Mouse (Mus musculus) urinary bladder, postnatal 14 days (tissue): ENCODE data around the gene Fam198a.

Source experiments
- DNase-seq: peaks from one replicate; pipeline ENCODE4 v3.0.0; 2021; ENCODE audit warnings: low spot score

Fam198a gene

GRCm38 (mm10) chr9:121950418-121951113 is at the start of gene Fam198a:
Gene Fam198a, plus strand, starts transcription at chr9:121950988.
- DNase-seq, result peak; percentile 78

DNA sequence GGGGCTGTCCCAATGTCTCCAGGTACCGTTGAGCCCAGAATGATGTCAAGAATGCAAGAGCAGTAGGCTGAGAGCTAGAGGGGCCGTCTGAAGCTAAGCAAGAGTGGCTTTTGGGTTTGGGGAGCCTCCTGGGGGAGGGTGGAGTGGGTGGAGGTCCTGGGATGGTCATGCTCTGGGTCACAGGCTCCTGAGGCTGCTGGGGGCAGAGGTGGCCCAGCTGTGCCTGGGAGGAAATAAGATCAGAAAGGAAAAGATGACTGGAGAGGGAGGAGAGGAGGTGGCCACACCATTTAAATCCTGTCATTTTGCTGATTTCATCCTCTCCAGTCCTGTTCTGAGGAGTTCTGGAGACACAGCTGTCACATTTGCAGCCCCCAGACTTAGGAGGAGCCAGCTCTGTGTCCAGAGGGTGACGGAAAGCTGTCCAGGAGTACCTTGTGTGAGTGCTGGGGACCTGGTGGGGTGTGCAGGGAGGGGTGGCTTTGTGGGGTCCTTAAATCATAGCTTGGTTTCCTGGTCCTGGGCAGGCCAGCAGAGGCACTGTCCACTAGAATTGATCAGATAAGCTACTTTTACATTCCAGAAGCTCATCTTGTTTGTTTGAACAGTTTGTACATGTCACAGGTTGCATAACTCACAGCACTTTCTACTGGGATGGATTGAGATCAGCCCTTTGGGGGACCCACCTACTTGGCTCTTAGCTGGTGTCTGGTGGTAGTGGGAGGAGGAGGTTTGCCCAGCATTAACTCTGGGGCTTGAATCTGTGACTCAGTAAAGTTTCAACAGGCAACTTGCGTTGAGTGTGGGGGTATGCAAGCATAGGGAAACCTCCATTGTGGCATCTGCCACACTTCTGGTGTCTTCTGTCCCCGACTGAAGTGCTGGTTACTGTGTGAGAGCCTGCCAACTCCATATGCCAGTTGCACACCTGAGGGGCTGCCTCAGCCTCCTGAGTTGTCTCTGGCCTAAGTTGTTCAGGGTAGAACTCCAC is 48.8 kb upstream of the Fam198a start:
- DNase-seq, result no peak

DNA sequence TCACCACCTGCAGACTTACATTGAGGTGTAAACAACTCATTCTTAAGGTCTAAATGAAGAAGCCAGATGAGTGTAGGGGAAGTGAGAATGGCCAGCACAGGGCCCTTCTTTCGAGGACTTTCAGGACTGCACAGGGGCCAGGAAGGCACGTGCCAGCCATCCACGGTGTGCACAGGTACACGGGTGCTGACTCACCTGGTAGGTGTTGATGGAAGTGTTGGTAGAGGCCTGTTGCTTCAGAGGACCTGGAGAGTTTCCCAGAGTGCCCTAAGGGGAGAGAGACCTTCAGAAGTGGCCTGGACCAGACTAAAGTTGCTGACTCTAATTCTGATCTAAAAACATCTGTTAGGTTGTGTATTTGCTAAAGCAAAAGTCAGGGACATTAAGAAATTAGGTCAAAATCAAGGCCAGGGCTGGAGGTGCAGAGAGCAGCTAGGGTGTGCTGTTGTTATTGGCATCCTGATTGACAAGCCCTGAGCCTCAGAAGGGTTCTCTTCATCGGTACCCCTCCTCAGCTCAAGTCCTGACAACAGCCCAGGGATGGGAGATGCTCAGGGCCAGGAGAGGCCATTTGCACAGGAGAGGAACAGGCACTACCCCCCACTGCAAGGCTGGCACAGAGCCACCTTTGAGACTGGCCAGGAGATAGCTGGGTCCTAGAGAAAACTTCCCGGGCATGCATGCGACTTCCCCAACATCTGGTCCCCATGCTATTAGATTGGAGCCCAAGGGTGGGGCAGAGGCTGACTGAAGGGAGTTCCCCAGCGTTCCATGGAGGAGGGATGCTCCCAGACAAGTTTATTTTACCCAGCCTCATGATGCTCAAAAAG is 47.1 kb upstream of the Fam198a start:
- DNase-seq, result no peak

- DNase-seq, result no peak
Observed at GRCm38 (mm10) chr9:121904319-121904718, 46.5 kb upstream of the Fam198a start.

GRCm38 (mm10) chr9:121904946-121905345 is 45.8 kb upstream of the Fam198a start:
- no peak for DNase-seq

- no peak for DNase-seq
Observed at GRCm38 (mm10) chr9:121905556-121906185, 45.1 kb upstream of the Fam198a start.

DNA sequence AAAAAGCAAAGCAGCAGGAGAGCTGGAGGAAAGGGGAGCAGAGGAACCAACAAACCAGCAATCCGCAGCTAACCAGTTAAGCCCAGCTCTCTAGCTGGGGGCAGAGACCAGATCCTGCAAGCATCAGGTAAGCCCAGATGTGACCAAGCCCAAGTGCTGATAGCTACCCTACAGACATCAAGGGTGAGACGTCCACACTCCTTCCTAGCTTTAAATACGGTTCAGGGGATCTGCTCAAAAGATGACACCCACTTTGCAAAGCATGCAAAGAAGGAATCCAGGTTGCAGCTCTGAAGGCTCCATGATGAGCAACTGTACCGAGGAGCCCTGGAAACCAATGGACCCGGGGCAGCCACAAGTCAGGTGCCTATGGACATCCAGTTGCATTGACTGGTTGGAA is 44.3 kb upstream of the Fam198a start:
- DNase-seq, result no peak

DNA sequence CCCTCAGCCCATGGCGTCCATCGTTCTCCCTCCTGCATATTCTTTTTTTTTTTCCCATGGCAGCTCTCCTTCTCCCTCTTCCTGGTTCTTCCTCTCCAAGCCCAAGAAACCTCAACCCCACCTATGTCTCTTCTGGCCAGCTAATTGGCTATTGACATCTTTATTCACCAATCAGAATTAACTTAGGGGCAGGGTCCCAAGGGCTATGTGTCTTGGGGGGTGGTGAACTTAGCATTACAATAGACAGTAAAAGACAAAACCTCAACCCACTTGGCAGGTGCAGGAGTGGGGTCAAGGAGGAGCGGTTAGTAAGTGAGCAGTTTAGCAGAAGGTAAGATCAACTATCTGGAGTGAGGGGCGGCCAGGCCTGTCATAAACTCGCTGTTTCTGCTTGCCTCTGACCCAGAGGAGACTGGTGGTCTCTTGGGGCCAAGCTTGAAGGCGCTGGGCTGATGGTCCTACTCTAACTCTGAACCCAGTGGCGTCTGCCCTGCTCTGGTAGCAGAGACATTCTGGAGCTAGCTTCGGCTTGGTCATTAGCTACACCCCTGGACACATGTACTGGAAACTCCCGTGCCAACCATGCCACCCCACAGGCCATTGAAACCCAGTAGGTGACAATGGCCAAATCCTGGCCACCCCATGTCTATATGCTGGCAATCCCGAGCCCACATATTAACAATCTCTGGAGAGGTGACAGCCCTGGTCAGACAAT is 43.3 kb upstream of the Fam198a start:
- DNase-seq, result no peak

DNA sequence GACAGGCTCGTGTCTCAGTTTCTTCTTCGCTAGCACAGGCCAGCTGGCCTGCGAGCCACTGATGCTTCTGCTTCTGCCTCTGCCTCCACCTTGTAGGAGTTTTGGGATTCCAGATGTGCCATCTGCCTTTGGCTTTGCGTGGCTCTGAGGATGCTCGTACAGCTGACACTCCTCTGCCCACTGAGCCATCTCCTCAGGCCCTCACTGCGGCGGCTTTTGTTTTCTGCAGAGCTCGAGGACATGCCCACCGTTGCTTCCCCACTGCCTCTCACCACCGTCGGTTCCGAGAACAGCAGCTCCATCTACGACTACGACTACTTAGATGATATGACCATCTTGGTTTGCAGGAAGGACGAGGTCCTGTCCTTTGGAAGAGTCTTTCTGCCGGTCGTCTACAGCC is 42.5 kb upstream of the Fam198a start:
- DNase-seq, result no peak

DNA sequence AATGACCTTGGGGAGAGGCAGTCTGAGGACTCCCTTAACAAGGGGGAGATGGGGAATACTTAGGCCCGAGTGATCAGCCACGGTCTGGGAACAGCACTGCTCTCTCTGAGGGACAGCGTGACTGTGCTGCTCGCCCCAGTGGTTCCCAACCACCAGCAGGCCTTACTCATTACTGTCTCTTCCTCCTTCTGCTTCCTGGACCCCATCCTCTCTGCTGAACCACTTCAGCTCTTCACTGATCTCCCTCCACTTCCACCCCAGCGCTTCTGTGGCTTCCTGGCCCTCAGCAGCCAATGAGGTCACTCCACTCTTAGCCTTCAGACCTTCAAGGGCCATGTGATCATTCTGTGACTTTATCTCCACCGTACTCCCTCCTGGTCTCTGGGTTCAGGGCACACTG is 41.2 kb upstream of the Fam198a start:
- DNase-seq, result no peak

- no peak for DNase-seq
Observed at GRCm38 (mm10) chr9:121911196-121911595, 39.6 kb upstream of the Fam198a start.

DNA sequence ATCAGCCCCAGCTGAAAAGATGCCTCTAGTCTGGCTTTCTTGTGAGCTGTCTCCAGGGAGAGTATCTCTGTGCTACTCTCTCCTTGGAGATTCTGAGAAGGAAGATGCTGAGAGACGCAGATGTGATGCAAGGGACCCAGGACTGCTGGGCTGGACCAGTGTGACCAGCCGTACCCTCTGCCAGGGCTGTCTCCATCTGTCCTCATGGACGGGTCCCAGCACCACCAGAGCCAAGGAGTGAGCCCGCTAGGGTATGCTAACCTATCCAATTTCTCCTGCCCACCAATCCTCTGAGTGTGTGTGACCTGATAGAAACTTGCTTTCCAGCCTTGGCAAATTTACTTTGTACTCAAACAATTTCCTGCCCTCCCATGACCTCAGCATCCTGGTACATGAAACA is 38.0 kb upstream of the Fam198a start:
- DNase-seq, result no peak

GRCm38 (mm10) chr9:121914226-121914757 is 36.5 kb upstream of the Fam198a start:
- DNase-seq, result no peak

GRCm38 (mm10) chr9:121915056-121915455 is 35.7 kb upstream of the Fam198a start:
- no peak for DNase-seq

GRCm38 (mm10) chr9:121916102-121916501 is 34.7 kb upstream of the Fam198a start, which contains the start of gene Cyp8b1:
Gene Cyp8b1, minus strand, starts transcription at chr9:121916305.
- DNase-seq, result no peak

DNA sequence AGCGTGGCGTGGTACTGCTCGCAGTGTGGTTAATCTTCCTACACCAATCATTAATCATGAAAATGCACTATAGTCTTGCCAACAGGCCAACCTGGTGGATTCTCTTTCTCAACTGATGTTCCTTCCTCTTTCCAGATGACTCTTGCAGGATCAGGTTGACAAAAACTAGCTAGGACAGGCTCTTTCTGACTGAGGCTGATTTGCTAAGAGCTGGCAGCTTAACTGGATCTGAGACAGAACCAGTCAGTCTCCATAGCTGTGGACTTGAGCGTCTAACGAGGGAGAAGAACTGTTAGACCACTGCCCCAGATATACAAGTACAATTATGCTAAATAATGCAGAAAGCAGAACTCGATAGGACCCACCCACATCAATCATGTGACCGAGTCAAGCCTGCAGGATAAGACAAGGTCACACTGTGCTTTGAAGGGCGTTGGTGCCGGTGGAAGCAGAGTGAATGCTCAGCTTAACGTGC is 31.7 kb upstream of the Fam198a start:
- DNase-seq, result no peak

DNA sequence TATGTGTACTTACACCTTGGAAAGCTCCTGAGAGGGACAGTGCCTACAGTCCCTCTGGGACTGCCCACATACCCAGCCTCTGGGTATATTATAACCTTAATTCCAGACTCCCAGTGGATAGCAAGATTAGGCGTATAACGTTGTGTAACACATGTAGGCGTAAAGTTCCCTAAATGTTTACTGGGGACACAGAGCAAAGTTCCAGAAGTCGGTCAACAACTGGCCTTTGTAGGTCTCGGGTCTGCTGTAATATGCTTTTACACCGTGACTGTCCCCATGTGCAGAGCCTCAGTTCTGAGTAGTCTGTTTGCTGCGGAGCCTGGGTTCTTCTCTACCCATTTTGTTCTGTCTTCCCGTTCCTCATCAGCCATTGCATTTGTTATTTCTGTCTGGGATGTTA is 27.3 kb upstream of the Fam198a start:
- no peak for DNase-seq

- DNase-seq, result no peak
Observed at GRCm38 (mm10) chr9:121923906-121924305, 26.9 kb upstream of the Fam198a start.

GRCm38 (mm10) chr9:121924901-121925560 is 25.8 kb upstream of the Fam198a start:
- no peak for DNase-seq

- no peak for DNase-seq
Observed at GRCm38 (mm10) chr9:121925959-121926358, 24.8 kb upstream of the Fam198a start.
